Mouse (Mus musculus): ENCODE measurements around the gene Slc12a3. TPM values are rescaled to one million over a fixed set of nuclear protein-coding genes. Genes with fewer than 3 reads are reported as not detected.

Gene Slc12a3
- polyA plus RNA-seq, 1 experiment from 2014 or later = 0.09 TPM

- H3K36me3 ChIP-seq (ENCODE audit: control insufficient read depth, insufficient read depth, low read length) = no peaks in the 10 kb centered on the region
- no peak overlapping the region for H3K4me3 ChIP-seq (replicated peaks; ENCODE audit: low read length)
- H3K4me1 ChIP-seq (ENCODE audit: control insufficient read depth, insufficient read depth, low read length) = no peaks in the 10 kb centered on the region
- H3K9me3 ChIP-seq (replicated peaks; ENCODE audit: control insufficient read depth, low read length) = no peaks in the 10 kb centered on the region
- H3K4me2 ChIP-seq (ENCODE audit: low read depth, low read length) = no peak overlapping the region
- H3K27me3 ChIP-seq (ENCODE audit: control insufficient read depth, insufficient read depth, low read length) = no peaks in the 10 kb centered on the region
- WGBS = 61% methylated on average over 2 of the region's 2 CpGs
- no peak overlapping the region for H3K27ac ChIP-seq (ENCODE audit: low read length)
- H3K9ac ChIP-seq (ENCODE audit: low read length) = no peak overlapping the region
- ATAC-seq (ENCODE audit: insufficient read depth, low FRiP score) = no peak
These were observed 9.0 kb upstream of the Slc12a3 start for GRCm38 (mm10) chr8:94320036-94320435.

- H3K9ac ChIP-seq (ENCODE audit: low read length) = no peak overlapping the region
- H3K4me3 ChIP-seq (replicated peaks; ENCODE audit: low read length) = no peak overlapping the region
- H3K4me1 ChIP-seq (ENCODE audit: control insufficient read depth, insufficient read depth, low read length) = no peaks in the 10 kb centered on the region
- no peak overlapping the region for H3K4me2 ChIP-seq (ENCODE audit: low read depth, low read length)
- H3K27ac ChIP-seq (ENCODE audit: low read length) = no peak overlapping the region
- WGBS = 48% methylated on average over 4 of the region's 4 CpGs
- no peaks in the 10 kb centered on the region for H3K27me3 ChIP-seq (ENCODE audit: control insufficient read depth, insufficient read depth, low read length)
- H3K9me3 ChIP-seq (replicated peaks; ENCODE audit: control insufficient read depth, low read length) = no peaks in the 10 kb centered on the region
- H3K36me3 ChIP-seq (ENCODE audit: control insufficient read depth, insufficient read depth, low read length) = no peaks in the 10 kb centered on the region
- no peak for ATAC-seq (ENCODE audit: insufficient read depth, low FRiP score)
These were observed 6.9 kb upstream of the Slc12a3 start for GRCm38 (mm10) chr8:94322083-94322482.

- WGBS = 76% methylated on average over 6 of the region's 6 CpGs
- H3K4me1 ChIP-seq (ENCODE audit: control insufficient read depth, insufficient read depth, low read length) = no peaks in the 10 kb centered on the region
- H3K4me3 ChIP-seq (replicated peaks; ENCODE audit: low read length) = no peak overlapping the region
- H3K27me3 ChIP-seq (ENCODE audit: control insufficient read depth, insufficient read depth, low read length) = no peaks in the 10 kb centered on the region
- H3K27ac ChIP-seq (ENCODE audit: low read length) = no peak overlapping the region
- no peak overlapping the region for H3K4me2 ChIP-seq (ENCODE audit: low read depth, low read length)
- H3K9me3 ChIP-seq (replicated peaks; ENCODE audit: control insufficient read depth, low read length) = no peaks in the 10 kb centered on the region
- H3K9ac ChIP-seq (ENCODE audit: low read length) = no peak overlapping the region
- no peaks in the 10 kb centered on the region for H3K36me3 ChIP-seq (ENCODE audit: control insufficient read depth, insufficient read depth, low read length)
- ATAC-seq (ENCODE audit: insufficient read depth, low FRiP score) = no peak
These were observed 6.0 kb upstream of the Slc12a3 start for GRCm38 (mm10) chr8:94323041-94323440.

- H3K9me3 ChIP-seq (replicated peaks; ENCODE audit: control insufficient read depth, low read length) = no peaks in the 10 kb centered on the region
- H3K27me3 ChIP-seq (ENCODE audit: control insufficient read depth, insufficient read depth, low read length) = no peaks in the 10 kb centered on the region
- WGBS = 50% methylated on average over 12 of the region's 12 CpGs
- no peaks in the 10 kb centered on the region for H3K4me1 ChIP-seq (ENCODE audit: control insufficient read depth, insufficient read depth, low read length)
- no peak overlapping the region for H3K27ac ChIP-seq (ENCODE audit: low read length)
- no peak overlapping the region for H3K4me2 ChIP-seq (ENCODE audit: low read depth, low read length)
- H3K9ac ChIP-seq (ENCODE audit: low read length) = no peak overlapping the region
- H3K4me3 ChIP-seq (replicated peaks; ENCODE audit: low read length) = no peak overlapping the region
- no peaks in the 10 kb centered on the region for H3K36me3 ChIP-seq (ENCODE audit: control insufficient read depth, insufficient read depth, low read length)
- no peak for ATAC-seq (ENCODE audit: insufficient read depth, low FRiP score)
These were observed 4.9 kb upstream of the Slc12a3 start for GRCm38 (mm10) chr8:94324071-94324470.

- Histone ChIP-seq H3K27ac (ENCODE audit: low read length) (no peak overlapping the region), H3K4me1 (ENCODE audit: control insufficient read depth, insufficient read depth, low read length) (no peaks in the 10 kb centered on the region), H3K4me3 (replicated peaks; ENCODE audit: low read length) (no peak overlapping the region), H3K9me3 (replicated peaks; ENCODE audit: control insufficient read depth, low read length) (no peaks in the 10 kb centered on the region), H3K4me2 (ENCODE audit: low read depth, low read length) (no peak overlapping the region), H3K36me3 (ENCODE audit: control insufficient read depth, insufficient read depth, low read length) (no peaks in the 10 kb centered on the region), H3K9ac (ENCODE audit: low read length) (no peak overlapping the region), H3K27me3 (ENCODE audit: control insufficient read depth, insufficient read depth, low read length) (no peaks in the 10 kb centered on the region)
- ATAC-seq (ENCODE audit: insufficient read depth, low FRiP score) = no peak
- WGBS = 56% methylated on average over 4 of the region's 4 CpGs
These were observed 3.0 kb upstream of the Slc12a3 start for GRCm38 (mm10) chr8:94326016-94326415.

- no peaks in the 10 kb centered on the region for H3K4me1 ChIP-seq (ENCODE audit: control insufficient read depth, insufficient read depth, low read length)
- no peaks in the 10 kb centered on the region for H3K9me3 ChIP-seq (replicated peaks; ENCODE audit: control insufficient read depth, low read length)
- WGBS = 28% methylated on average over 4 of the region's 4 CpGs
- H3K9ac ChIP-seq (ENCODE audit: low read length) = no peak overlapping the region
- H3K27me3 ChIP-seq (ENCODE audit: control insufficient read depth, insufficient read depth, low read length) = no peaks in the 10 kb centered on the region
- no peaks in the 10 kb centered on the region for H3K36me3 ChIP-seq (ENCODE audit: control insufficient read depth, insufficient read depth, low read length)
- H3K4me3 ChIP-seq (replicated peaks; ENCODE audit: low read length) = no peak overlapping the region
- H3K27ac ChIP-seq (ENCODE audit: low read length) = no peak overlapping the region
- peak; percentile 61; the same call in 1 of the 2 replicates for ATAC-seq (ENCODE audit: insufficient read depth, low FRiP score)
- H3K4me2 ChIP-seq (ENCODE audit: low read depth, low read length) = no peak overlapping the region
These were observed 1.7 kb downstream of the Slc12a3 start for GRCm38 (mm10) chr8:94330733-94331132.

- Histone ChIP-seq H3K27ac (ENCODE audit: low read length) (no peak overlapping the region), H3K27me3 (ENCODE audit: control insufficient read depth, insufficient read depth, low read length) (no peaks in the 10 kb centered on the region), H3K9me3 (replicated peaks; ENCODE audit: control insufficient read depth, low read length) (no peaks in the 10 kb centered on the region), H3K4me3 (replicated peaks; ENCODE audit: low read length) (no peak overlapping the region), H3K36me3 (ENCODE audit: control insufficient read depth, insufficient read depth, low read length) (no peaks in the 10 kb centered on the region), H3K4me1 (ENCODE audit: control insufficient read depth, insufficient read depth, low read length) (no peaks in the 10 kb centered on the region), H3K9ac (ENCODE audit: low read length) (no peak overlapping the region), H3K4me2 (ENCODE audit: low read depth, low read length) (no peak overlapping the region)
- no peak for ATAC-seq (ENCODE audit: insufficient read depth, low FRiP score)
- WGBS = 47% methylated on average over 5 of the region's 5 CpGs
These were observed 4.3 kb downstream of the Slc12a3 start for GRCm38 (mm10) chr8:94333345-94333744.

GRCm38 (mm10) chr8:94337559-94337958 is 8.6 kb downstream of the Slc12a3 start:
- Histone ChIP-seq H3K9me3 (replicated peaks; ENCODE audit: control insufficient read depth, low read length) (no peaks in the 10 kb centered on the region), H3K4me2 (ENCODE audit: low read depth, low read length) (no peak overlapping the region), H3K27ac (ENCODE audit: low read length) (no peak overlapping the region), H3K4me3 (replicated peaks; ENCODE audit: low read length) (no peak overlapping the region), H3K9ac (ENCODE audit: low read length) (no peak overlapping the region), H3K27me3 (ENCODE audit: control insufficient read depth, insufficient read depth, low read length) (no peaks in the 10 kb centered on the region), H3K36me3 (ENCODE audit: control insufficient read depth, insufficient read depth, low read length) (no peaks in the 10 kb centered on the region), H3K4me1 (ENCODE audit: control insufficient read depth, insufficient read depth, low read length) (no peaks in the 10 kb centered on the region)
- WGBS = 78% methylated on average over 8 of the region's 8 CpGs
- no peak for ATAC-seq (ENCODE audit: insufficient read depth, low FRiP score)

GRCm38 (mm10) chr8:94340796-94341195 is 11.8 kb downstream of the Slc12a3 start:
- Histone ChIP-seq H3K36me3 (ENCODE audit: control insufficient read depth, insufficient read depth, low read length) (no peaks in the 10 kb centered on the region), H3K4me3 (replicated peaks; ENCODE audit: low read length) (no peak overlapping the region), H3K9ac (ENCODE audit: low read length) (no peak overlapping the region), H3K27me3 (ENCODE audit: control insufficient read depth, insufficient read depth, low read length) (no peaks in the 10 kb centered on the region), H3K4me1 (ENCODE audit: control insufficient read depth, insufficient read depth, low read length) (0 out of 2 replicates have a peak, but pooled peaks cover 3% of the 10 kb centered on the region), H3K4me2 (ENCODE audit: low read depth, low read length) (no peak overlapping the region), H3K9me3 (replicated peaks; ENCODE audit: control insufficient read depth, low read length) (no peaks in the 10 kb centered on the region), H3K27ac (ENCODE audit: low read length) (no peak overlapping the region)
- ATAC-seq (ENCODE audit: insufficient read depth, low FRiP score) = no peak
- 68% methylated on average over 7 of the region's 7 CpGs for WGBS

GRCm38 (mm10) chr8:94342691-94343090 is 13.7 kb downstream of the Slc12a3 start:
- H3K36me3 ChIP-seq (ENCODE audit: control insufficient read depth, insufficient read depth, low read length) = no peaks in the 10 kb centered on the region
- no peak for ATAC-seq (ENCODE audit: insufficient read depth, low FRiP score)

More at GRCm38 (mm10) chr8:94342691-94343090, 13.7 kb downstream of the Slc12a3 start:
- no peak overlapping the region for H3K4me2 ChIP-seq (ENCODE audit: low read depth, low read length)
- WGBS = 88% methylated on average over 10 of the region's 10 CpGs
- no peaks in the 10 kb centered on the region for H3K9me3 ChIP-seq (replicated peaks; ENCODE audit: control insufficient read depth, low read length)
- H3K4me1 ChIP-seq (ENCODE audit: control insufficient read depth, insufficient read depth, low read length) = 0 out of 2 replicates have a peak, but pooled peaks cover 3% of the 10 kb centered on the region
- no peak overlapping the region for H3K4me3 ChIP-seq (replicated peaks; ENCODE audit: low read length)
- H3K27ac ChIP-seq (ENCODE audit: low read length) = no peak overlapping the region
- no peak overlapping the region for H3K9ac ChIP-seq (ENCODE audit: low read length)
- no peaks in the 10 kb centered on the region for H3K27me3 ChIP-seq (ENCODE audit: control insufficient read depth, insufficient read depth, low read length)

Data from stomach, embryonic 16.5 days (tissue).